Mouse (Mus musculus) thymus, postnatal 4 days (tissue): ENCODE measurements around the gene Ugt1a7c.

Experiments used
- DNase-seq: peaks from one replicate; pipeline ENCODE4 v3.0.0; 2021

Ugt1a7c gene

GRCm38 (mm10) chr1:88245881-88246280 lies 151.0 kb downstream of the Ugt1a7c start:
- no peak for DNase-seq

GRCm38 (mm10) chr1:88246386-88246785 lies 151.5 kb downstream of the Ugt1a7c start:
- DNase-seq: no peak

- no peak for DNase-seq
Measured at GRCm38 (mm10) chr1:88247660-88248059, 152.8 kb downstream of the Ugt1a7c start.

- DNase-seq: no peak
Measured at GRCm38 (mm10) chr1:88248658-88249057, 153.8 kb downstream of the Ugt1a7c start.

GRCm38 (mm10) chr1:88249596-88249995 lies 154.7 kb downstream of the Ugt1a7c start:
- no peak for DNase-seq

- DNase-seq: no peak
Measured at GRCm38 (mm10) chr1:88250023-88250422, 155.2 kb downstream of the Ugt1a7c start.

- DNase-seq: no peak
Measured at GRCm38 (mm10) chr1:88253106-88253505, 158.2 kb downstream of the Ugt1a7c start.

GRCm38 (mm10) chr1:88253540-88253939 lies 158.7 kb downstream of the Ugt1a7c start:
- DNase-seq: no peak

GRCm38 (mm10) chr1:88254793-88255465 lies 160.1 kb downstream of the Ugt1a7c start:
- DNase-seq: no peak

- DNase-seq: no peak
Measured at GRCm38 (mm10) chr1:88255466-88255857, 160.6 kb downstream of the Ugt1a7c start.

GRCm38 (mm10) chr1:88255989-88256754 lies 161.3 kb downstream of the Ugt1a7c start:
- no peak for DNase-seq

GRCm38 (mm10) chr1:88256886-88257663 lies 162.2 kb downstream of the Ugt1a7c start:
- DNase-seq: peak; percentile 23

- peak; percentile 28 for DNase-seq
Measured at GRCm38 (mm10) chr1:88257681-88258080, 162.8 kb downstream of the Ugt1a7c start.

GRCm38 (mm10) chr1:88258361-88258760 lies 163.5 kb downstream of the Ugt1a7c start:
- DNase-seq: peak; percentile 23

- peak; percentile 39 for DNase-seq
Measured at GRCm38 (mm10) chr1:88258881-88259642, 164.2 kb downstream of the Ugt1a7c start.

- peak; percentile 30 for DNase-seq
Measured at GRCm38 (mm10) chr1:88259643-88260024, 164.8 kb downstream of the Ugt1a7c start.

GRCm38 (mm10) chr1:88260114-88260513 lies 165.3 kb downstream of the Ugt1a7c start:
- DNase-seq: peak; percentile 38

- DNase-seq: peak; percentile 22
Measured at GRCm38 (mm10) chr1:88260604-88261377, 165.9 kb downstream of the Ugt1a7c start.

- DNase-seq: peak; percentile 28
Measured at GRCm38 (mm10) chr1:88261706-88262105, 166.8 kb downstream of the Ugt1a7c start.

GRCm38 (mm10) chr1:88262255-88262654 lies 167.4 kb downstream of the Ugt1a7c start:
- peak; percentile 45 for DNase-seq

- DNase-seq: peak; percentile 26
Measured at GRCm38 (mm10) chr1:88262961-88263360, 168.1 kb downstream of the Ugt1a7c start.

GRCm38 (mm10) chr1:88263778-88264177 lies 168.9 kb downstream of the Ugt1a7c start:
- peak; percentile 18 for DNase-seq
